ENCODE assay signal across 5 mouse cellular contexts in genomic region chr8:70216161-70216560, GRCm38 (mm10). TPM values are rescaled to one million over a fixed set of nuclear protein-coding genes. Genes with fewer than 3 reads are reported as not detected.
DNase-seq lines count a peak whose midpoint lies in the region; ATAC-seq and TF ChIP-seq lines count a peak whose summit lies in the region.
"Not testable (repeated sequence)": the region's sequence is repeated elsewhere in the genome, so short reads cannot be mapped to it uniquely, and the experiment has no call there.

No protein-coding gene starts in this region.

- not testable (repeated sequence) for H3K27me3 ChIP-seq in hindbrain, postnatal 0 days (ENCODE audit: insufficient read depth, low read length)

- H3K36me3 ChIP-seq in hindbrain, postnatal 0 days (ENCODE audit: insufficient read depth, low read length), result not testable (repeated sequence)

- DNase-seq in hindbrain, postnatal 0 days (ENCODE audit: low spot score); layer of hippocampus, adult 2 months (ENCODE audit: low spot score in 2 of 2): not testable (repeated sequence)
- peak; percentile 69 for DNase-seq in lung, postnatal 10 days
- peak; percentile 45 for DNase-seq in lung, postnatal 36 days

- WGBS in hindbrain, postnatal 0 days, result 59% methylated on average over 3 of the region's 3 CpGs

- peak overlapping the region; percentile 69 for H3K27ac ChIP-seq in brown adipose tissue, adult 24 weeks (replicated peaks; ENCODE audit: low read depth, low read length)
- peak overlapping the region; percentile 43; the same call in 1 of the 2 replicates for H3K27ac ChIP-seq in hindbrain, postnatal 0 days
- peak overlapping the region; percentile 57; the same call in 1 of the 2 replicates for H3K27ac ChIP-seq in layer of hippocampus, adult 2 months

- TF ChIP-seq CTCF in hindbrain, postnatal 0 days (IDR thresholded peaks at IDR 0.05; ENCODE audit: low read depth); layer of hippocampus, adult 2 months (conservative IDR thresholded peaks at IDR 0.05): not testable (repeated sequence)

- peaks cover 23% of the 10 kb centered on the region for H3K4me1 ChIP-seq in brown adipose tissue, adult 24 weeks (ENCODE audit: control insufficient read depth, insufficient read depth, insufficient read length, low read length)
- H3K4me1 ChIP-seq in hindbrain, postnatal 0 days (ENCODE audit: insufficient read depth, low read length), result not testable (repeated sequence)

- H3K4me2 ChIP-seq in hindbrain, postnatal 0 days (ENCODE audit: low read depth, low read length), result not testable (repeated sequence)

- H3K9ac ChIP-seq in hindbrain, postnatal 0 days (replicated peaks; ENCODE audit: low read length), result not testable (repeated sequence)

- not testable (repeated sequence) for H3K9me3 ChIP-seq in hindbrain, postnatal 0 days (ENCODE audit: low read length)

- not testable (repeated sequence) for ATAC-seq in hindbrain, postnatal 0 days

- not testable (repeated sequence) for H3K4me3 ChIP-seq in brown adipose tissue, adult 24 weeks (ENCODE audit: insufficient read depth, low read depth, low read length); hindbrain, postnatal 0 days (ENCODE audit: low read length); layer of hippocampus, adult 2 months

RNA-seq across cellular contexts. Expression of gene Slc25a42, which starts 4.1 kb away (rescaled TPM):
- 75.9 and 89.9 TPM in 2 replicates for polyA plus RNA-seq in brown adipose tissue, adult 24 weeks (2012; ENCODE audit: insufficient read depth, insufficient read length, missing spikeins)
- 12.0 and 17.1 TPM in 2 replicates for total RNA-seq in hindbrain, postnatal 0 days (2014; rRNA removed)
- 8.2 and 8.3 TPM in 2 replicates for polyA plus RNA-seq in hindbrain, postnatal 0 days (2015; fragmentation: Nextera tagmentation; extraction: Ambion mirVana)
- 10 to 100 TPM; 43.9 to 44.0 TPM for total RNA-seq in layer of hippocampus, adult 2 months (2021)

RNA-seq across cellular contexts. Expression of gene Sugp2, which starts 17.9 kb away (rescaled TPM):
- polyA plus RNA-seq in brown adipose tissue, adult 24 weeks (2012; ENCODE audit: insufficient read depth, insufficient read length, missing spikeins), result 5.9 and 10.4 TPM in 2 replicates
- 123 and 128 TPM in 2 replicates for total RNA-seq in hindbrain, postnatal 0 days (2014; rRNA removed)
- 56.7 and 61.4 TPM in 2 replicates for polyA plus RNA-seq in hindbrain, postnatal 0 days (2015; fragmentation: Nextera tagmentation; extraction: Ambion mirVana)
- 100 to 1,000 TPM; 130 to 131 TPM for total RNA-seq in layer of hippocampus, adult 2 months (2021)

RNA-seq across cellular contexts. Expression of gene Armc6, which starts 18.1 kb away (rescaled TPM):
- polyA plus RNA-seq in brown adipose tissue, adult 24 weeks (2012; ENCODE audit: insufficient read depth, insufficient read length, missing spikeins), result 5.0 and 6.7 TPM in 2 replicates
- total RNA-seq in hindbrain, postnatal 0 days (2014; rRNA removed), result 108 TPM in 2 replicates
- polyA plus RNA-seq in hindbrain, postnatal 0 days (2015; fragmentation: Nextera tagmentation; extraction: Ambion mirVana), result 96.4 and 102 TPM in 2 replicates
- total RNA-seq in layer of hippocampus, adult 2 months (2021), result 10 to 100 TPM; 45.6 to 47.1 TPM

RNA-seq across cellular contexts. Expression of gene Tmem161a, which starts 44.0 kb away (rescaled TPM):
- polyA plus RNA-seq in brown adipose tissue, adult 24 weeks (2012; ENCODE audit: insufficient read depth, insufficient read length, missing spikeins), result 20.3 and 22.0 TPM in 2 replicates
- 53.7 and 72.4 TPM in 2 replicates for total RNA-seq in hindbrain, postnatal 0 days (2014; rRNA removed)
- 45.2 and 46.4 TPM in 2 replicates for polyA plus RNA-seq in hindbrain, postnatal 0 days (2015; fragmentation: Nextera tagmentation; extraction: Ambion mirVana)
- total RNA-seq in layer of hippocampus, adult 2 months (2021), result 10 to 100 TPM; 46.4 to 59.0 TPM
